Mouse (Mus musculus) MEL (cell line): ENCODE results near the gene Trhr2. TPM values are rescaled to one million over a fixed set of nuclear protein-coding genes. Genes with fewer than 3 reads are reported as not detected.

Experiments used
- DNase-seq: peaks from one replicate; pipeline ENCODE4 v3.0.0; 2011; ENCODE audit warnings: low read depth, low spot score
- H3K27ac ChIP-seq: 2 replicates; pipeline ENCODE4 v1.5.1; 2012; ENCODE audit warnings: low read depth, mild to moderate bottlenecking, control low read depth, low read length, moderate library complexity; ENCODE audit not compliant: control insufficient read depth
- H3K27me3 ChIP-seq, 2 experiments: fragments of 150-350 bp in 1 of 2; sonication (generic) in 1 of 2; 2 replicates each; pipeline ENCODE4 v1.6.1; 2012; ENCODE audit warnings: low read length in 2 of 2, mild to moderate bottlenecking in 2 of 2, improper control_type of control experiment in 1 of 2, moderate library complexity in 1 of 2; ENCODE audit not compliant: insufficient read depth in 2 of 2, control insufficient read depth in 1 of 2
- H3K36me3 ChIP-seq, 2 experiments: 2 replicates each; pipeline ENCODE4 v1.6.1; 2012 to 2014; ENCODE audit warnings: low read length in 2 of 2, improper control_type of control experiment in 1 of 2, inconsistent platforms in 1 of 2, mild to moderate bottlenecking in 1 of 2; ENCODE audit not compliant: insufficient read depth in 2 of 2, control insufficient read depth in 1 of 2
- H3K4me1 ChIP-seq, 2 experiments: fragments of 150-350 bp in 1 of 2; sonication (generic) in 1 of 2; 2 replicates each; pipeline ENCODE4 v1.6.1; 2012; ENCODE audit warnings: low read length in 2 of 2, improper control_type of control experiment in 1 of 2, mild to moderate bottlenecking in 1 of 2; ENCODE audit not compliant: insufficient read depth in 2 of 2, control insufficient read depth in 1 of 2
- H3K4me3 ChIP-seq, 2 experiments: fragments of 150-350 bp in 1 of 2; sonication (generic) in 1 of 2; 2 replicates each; pipeline ENCODE4 v1.5.1; 2012; ENCODE audit warnings: low read depth in 2 of 2, low read length in 2 of 2, mild to moderate bottlenecking in 2 of 2, moderate library complexity in 2 of 2, control low read depth in 1 of 2, improper control_type of control experiment in 1 of 2; ENCODE audit not compliant: control insufficient read depth in 1 of 2, insufficient read depth in 1 of 2
- H3K79me2 ChIP-seq: 2 replicates; pipeline ENCODE4 v1.6.1; 2012; ENCODE audit warnings: mild to moderate bottlenecking, low read length, moderate library complexity; ENCODE audit not compliant: control insufficient read depth, poor library complexity, insufficient read depth
- H3K9ac ChIP-seq: 2 replicates; pipeline ENCODE4 v1.6.1; 2012; ENCODE audit warnings: low read depth, mild to moderate bottlenecking, control low read depth, low read length, moderate library complexity; ENCODE audit not compliant: control insufficient read depth, poor library complexity, severe bottlenecking
- H3K9me3 ChIP-seq: fragments of 150-350 bp; sonication (generic); replicated peaks from 2 replicates; pipeline ENCODE4 v1.6.1; 2012; ENCODE audit warnings: mild to moderate bottlenecking, low read length, improper control_type of control experiment, moderate library complexity; ENCODE audit not compliant: insufficient read depth
- E2F4 ChIP-seq: IDR thresholded peaks from 2 replicates; pipeline ENCODE4 v1.6.1; 2011; ENCODE audit warnings: low read depth, low read length, improper control_type of control experiment, borderline replicate concordance
- ELF1 ChIP-seq: IDR thresholded peaks from 2 replicates; pipeline ENCODE4 v1.6.1; 2014; ENCODE audit warnings: low read depth, mild to moderate bottlenecking, inconsistent platforms, low read length, improper control_type of control experiment, moderate library complexity
- GABPA ChIP-seq: IDR thresholded peaks from 2 replicates; pipeline ENCODE4 v1.6.1; 2012; ENCODE audit warnings: low read depth, mild to moderate bottlenecking, inconsistent platforms, low read length, improper control_type of control experiment, moderate library complexity
- GATA1 ChIP-seq: IDR thresholded peaks from 2 replicates; pipeline ENCODE4 v1.6.1; 2011; ENCODE audit warnings: low read depth, low read length, improper control_type of control experiment
- JUND ChIP-seq: IDR thresholded peaks from 2 replicates; pipeline ENCODE4 v1.6.1; 2011; ENCODE audit warnings: low read depth, mild to moderate bottlenecking, improper control_type of control experiment, low read length
- MAX ChIP-seq: IDR thresholded peaks from 2 replicates; pipeline ENCODE4 v1.6.1; 2011; ENCODE audit warnings: low read length, improper control_type of control experiment
- MXI1 ChIP-seq: IDR thresholded peaks from 2 replicates; pipeline ENCODE4 v1.6.1; 2011; ENCODE audit warnings: mild to moderate bottlenecking, low read depth, low read length, improper control_type of control experiment
- MYB ChIP-seq: IDR thresholded peaks from 2 replicates; pipeline ENCODE4 v1.6.1; 2011; ENCODE audit warnings: mild to moderate bottlenecking, low read depth, low read length, improper control_type of control experiment
- NELFE ChIP-seq: IDR thresholded peaks from 2 replicates; pipeline ENCODE4 v1.6.1; 2011; ENCODE audit warnings: low read depth, low read length, improper control_type of control experiment
- POLR2AphosphoS2 ChIP-seq: IDR thresholded peaks from 2 replicates; pipeline ENCODE4 v1.6.1; 2011; ENCODE audit warnings: low read length, improper control_type of control experiment
- POLR2AphosphoS5 ChIP-seq: IDR thresholded peaks from 2 replicates; pipeline ENCODE4 v1.6.1; 2012; ENCODE audit warnings: low read depth, borderline replicate concordance, mild to moderate bottlenecking, inconsistent platforms, low read length, moderate library complexity, mixed read lengths
- RAD21 ChIP-seq: IDR thresholded peaks from 2 replicates; pipeline ENCODE4 v1.6.1; 2011; ENCODE audit warnings: mild to moderate bottlenecking, low read depth, low read length, improper control_type of control experiment
- RCOR1 ChIP-seq: IDR thresholded peaks from 2 replicates; pipeline ENCODE4 v1.6.1; 2012; ENCODE audit warnings: low read depth, mild to moderate bottlenecking, inconsistent platforms, low read length, improper control_type of control experiment
- SMC3 ChIP-seq: IDR thresholded peaks from 2 replicates; pipeline ENCODE4 v1.6.1; 2011; ENCODE audit warnings: low read depth, low read length, improper control_type of control experiment
- TAL1 ChIP-seq: IDR thresholded peaks from 2 replicates; pipeline ENCODE4 v1.6.1; 2012; ENCODE audit warnings: mild to moderate bottlenecking, inconsistent platforms, low read length, moderate library complexity, mixed read lengths
- UBTF ChIP-seq: IDR thresholded peaks from 2 replicates; pipeline ENCODE4 v1.6.1; 2012; ENCODE audit warnings: low read depth, mild to moderate bottlenecking, inconsistent platforms, low read length, improper control_type of control experiment, moderate library complexity, borderline replicate concordance; ENCODE audit not compliant: insufficient read depth
- ZMIZ1 ChIP-seq: IDR thresholded peaks from 2 replicates; pipeline ENCODE4 v1.6.1; 2012; ENCODE audit warnings: low read depth, mild to moderate bottlenecking, inconsistent platforms, low read length, improper control_type of control experiment, moderate library complexity
- polyA plus RNA-seq, 2 experiments: library from polyadenylated mRNA; stranded (reverse) in 1 of 2; unstranded in 1 of 2; fragments of >175 nt in 1 of 2; fragments of >200 nt in 1 of 2; gene quantifications; 2 replicates each; pipeline versions ENCODE4 v1.2.1 to v1.2.4; 2012; ENCODE audit warnings: low replicate concordance in 2 of 2, low read depth in 1 of 2; ENCODE audit not compliant: insufficient read length in 2 of 2, insufficient read depth in 1 of 2, missing spikeins in 1 of 2
- total RNA-seq: library from RNA; depleted of rRNA; stranded (reverse); fragments of 300-350 nt; gene quantifications from 2 replicates; pipeline ENCODE4 v1.2.3, GENCODE M21; 2012

Trhr2 gene
- total and polyA plus RNA-seq, 3 experiments, result 0.07 to 0.12 TPM; not detected in 1

GRCm38 (mm10) chr8:122342806-122343209 is 17.7 kb downstream of the Trhr2 start (continued):
- TF ChIP-seq MYB, result no peak
- TF ChIP-seq MXI1, result no peak; the same call in 1 of the 2 replicates

GRCm38 (mm10) chr8:122342362-122342761 is 18.2 kb downstream of the Trhr2 start:
- peaks cover 0 to 47% of the 10 kb centered on the region in 2 experiments; a peak in 3 of 4 replicates for H3K4me1 ChIP-seq
- H3K4me3 ChIP-seq, result no peak overlapping the region; a peak in 1 of 4 replicates
- DNase-seq, result no peak
- no peaks in the 10 kb centered on the region for H3K27me3 ChIP-seq
- no peaks in the 10 kb centered on the region; the same call in 1 of the 2 replicates for H3K79me2 ChIP-seq
- TF ChIP-seq MAX (no peak), RCOR1 (no peak), GATA1 (no peak), GABPA (no peak), E2F4 (no peak), ELF1 (no peak), MXI1 (no peak), SMC3 (no peak), UBTF (no peak)
- peak overlapping the region; percentile 92 for H3K27ac ChIP-seq
- H3K9me3 ChIP-seq, result no peaks in the 10 kb centered on the region
- H3K36me3 ChIP-seq, result peaks cover 0 to 15% of the 10 kb centered on the region in 2 experiments; a peak in 2 of 4 replicates
- peak overlapping the region; percentile 59 for H3K9ac ChIP-seq

- Histone ChIP-seq H3K9me3 (no peaks in the 10 kb centered on the region), H3K27ac (peak overlapping the region; percentile 92), H3K4me3 (no peak overlapping the region), H3K36me3 (peaks cover 0 to 15% of the 10 kb centered on the region in 2 experiments; a peak in 2 of 4 replicates), H3K27me3 (no peaks in the 10 kb centered on the region), H3K79me2 (no peaks in the 10 kb centered on the region; the same call in 1 of the 2 replicates), H3K4me1 (peaks cover 0 to 47% of the 10 kb centered on the region in 2 experiments; a peak in 3 of 4 replicates), H3K9ac (no peak overlapping the region; the same call in 1 of the 2 replicates)
- DNase-seq, result peak; percentile 37
- no peak for TF ChIP-seq SMC3
- no peak for TF ChIP-seq E2F4
- no peak for TF ChIP-seq ELF1
- TF ChIP-seq RAD21, result no peak
- TF ChIP-seq POLR2AphosphoS2, result 0 out of 2 replicates have a peak, but pooled peaks have one; percentile 24
- TF ChIP-seq NELFE, result no peak
- TF ChIP-seq ZMIZ1, result 0 out of 2 replicates have a peak, but pooled peaks have one; percentile 25
- TF ChIP-seq JUND, result no peak
- TF ChIP-seq POLR2AphosphoS5, result peak; percentile 86; the same call in 1 of the 2 replicates
- no peak for TF ChIP-seq TAL1
- TF ChIP-seq MXI1, result no peak
Measured at GRCm38 (mm10) chr8:122341790-122342189, 18.8 kb downstream of the Trhr2 start.
